Mouse (Mus musculus) heart, adult 2 months (tissue): ENCODE results near the gene Acap2.

Experiments
- EP300 ChIP-seq: fragments of 200-500 bp; IDR thresholded peaks from 2 replicates; pipeline ENCODE4 v1.6.1; 2011; ENCODE audit warnings: low read depth, low read length, control low read depth; ENCODE audit not compliant: insufficient read depth
- POLR2A ChIP-seq: fragments of 200-500 bp; IDR thresholded peaks from 2 replicates; pipeline ENCODE4 v1.6.1; 2011; ENCODE audit warnings: mild to moderate bottlenecking, low read depth, low read length, control low read depth; ENCODE audit not compliant: insufficient read depth

GRCm38 (mm10) chr16:31185757-31186156, 15.3 kb downstream of the Acap2 start:
- no peak for TF ChIP-seq POLR2A
- TF ChIP-seq EP300 = no peak
